Mouse (Mus musculus) kidney, postnatal 10 days (tissue): ENCODE measurements around the gene Abhd17c.
A peak's percentile ranks its signal among the peaks of the same experiment; 100 is the strongest.
"Not testable (repeated sequence)": the region's sequence is repeated elsewhere in the genome, so short reads cannot be mapped to it uniquely, and the experiment has no call there.

Experiments
- DNase-seq: peaks from one replicate; pipeline ENCODE4 v3.0.0; 2021; ENCODE audit warnings: mixed read lengths

The Abhd17c gene

DNA sequence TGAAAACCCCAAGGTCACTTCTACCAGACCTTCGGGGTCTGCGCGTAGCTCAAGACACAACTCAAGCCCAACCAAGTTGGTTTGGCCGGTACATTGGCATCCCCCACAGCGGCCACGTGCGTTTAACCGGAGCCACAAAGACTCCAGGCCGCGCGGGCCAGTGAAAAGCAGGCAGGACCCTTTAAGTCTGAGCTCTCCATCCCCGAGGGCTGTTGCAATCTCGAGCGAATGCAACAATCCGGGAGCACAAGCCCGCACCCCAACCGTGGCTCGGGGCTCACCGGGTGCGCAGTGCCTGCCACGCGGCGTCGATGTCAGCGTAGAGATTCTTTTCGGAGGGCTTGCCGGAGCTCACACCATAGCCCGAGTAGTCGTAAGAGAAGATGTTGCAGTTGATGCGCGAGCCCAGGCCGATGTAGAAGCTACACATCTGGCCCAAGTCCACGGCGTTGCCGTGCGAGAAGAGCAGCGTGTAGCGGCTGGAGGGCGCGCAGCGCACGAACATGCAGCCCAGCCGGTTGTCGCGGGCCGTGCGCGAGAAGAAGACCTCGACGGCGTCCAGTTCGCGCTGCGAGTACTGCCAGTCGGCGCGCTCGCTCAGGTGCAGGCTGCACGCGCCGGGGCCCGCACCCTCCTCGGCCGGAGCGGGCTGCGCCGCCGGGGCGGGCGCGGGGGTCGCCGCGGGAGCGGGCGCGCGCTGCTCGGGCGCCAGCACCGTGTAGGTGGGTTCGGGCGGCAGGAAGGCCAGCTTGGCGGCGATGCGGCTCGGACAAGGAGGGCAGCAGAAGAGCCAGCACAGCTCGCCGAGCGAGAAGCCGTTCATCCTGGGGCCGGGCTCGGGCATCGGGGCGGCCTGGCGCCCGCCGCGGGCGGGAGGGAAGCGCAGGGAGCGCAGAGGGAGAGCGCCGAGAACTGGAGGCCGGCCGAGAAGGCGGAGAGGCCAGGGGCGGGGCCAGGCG lies at the start of gene Abhd17c:
Gene Abhd17c, minus strand, starts transcription at position 893 of the 959 bp plus-strand sequence.
- peak; percentile 73 for DNase-seq

DNA sequence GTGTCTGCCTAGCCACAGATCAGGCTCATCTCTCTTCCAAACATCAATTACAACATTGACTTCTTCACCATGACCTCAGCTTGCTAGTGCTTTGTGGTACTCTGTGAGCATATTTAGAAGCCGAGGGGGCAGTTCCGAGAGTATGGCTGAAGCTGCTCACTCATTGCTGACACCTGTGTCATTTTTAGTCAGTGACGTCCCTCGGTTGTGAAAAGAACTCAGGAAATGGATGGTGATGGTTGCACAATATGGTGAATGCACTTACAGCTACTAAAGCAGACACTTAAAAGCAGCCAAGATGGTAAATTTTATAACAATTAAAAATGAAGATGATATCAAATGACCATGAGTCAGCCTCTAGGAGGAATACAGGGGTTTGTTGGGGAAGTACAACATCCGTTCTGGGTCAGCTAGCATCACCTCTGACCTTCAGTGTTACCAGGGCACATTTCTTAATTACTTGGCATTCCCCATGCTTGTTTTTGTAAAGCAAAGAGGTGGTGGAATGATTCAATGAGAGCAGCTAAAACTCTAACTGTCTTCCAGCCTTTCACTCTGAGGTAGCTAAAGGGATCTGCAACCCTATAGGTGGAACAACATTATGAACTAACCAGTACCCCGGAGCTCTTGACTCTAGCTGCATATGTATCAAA lies 45.6 kb upstream of the Abhd17c start:
- no peak for DNase-seq

DNA sequence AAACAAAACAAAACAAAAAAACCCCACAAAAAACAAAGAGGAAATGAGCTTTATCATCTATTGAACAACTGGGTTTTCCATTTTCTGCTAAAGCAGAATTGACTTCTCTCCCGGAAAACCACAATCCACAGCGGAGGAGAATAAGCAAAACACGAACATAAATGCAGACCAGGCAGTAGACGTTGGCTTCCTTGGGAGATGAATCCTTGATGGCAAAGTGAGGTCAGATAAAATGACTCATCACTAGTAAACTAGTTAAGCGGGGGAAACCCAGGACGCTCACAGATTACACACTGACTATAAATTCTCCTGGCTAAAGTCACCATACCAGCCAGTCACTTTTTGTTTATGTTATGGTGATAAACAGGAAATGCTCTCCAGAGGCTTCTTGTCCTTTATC lies 44.5 kb upstream of the Abhd17c start:
- DNase-seq, result no peak

DNA sequence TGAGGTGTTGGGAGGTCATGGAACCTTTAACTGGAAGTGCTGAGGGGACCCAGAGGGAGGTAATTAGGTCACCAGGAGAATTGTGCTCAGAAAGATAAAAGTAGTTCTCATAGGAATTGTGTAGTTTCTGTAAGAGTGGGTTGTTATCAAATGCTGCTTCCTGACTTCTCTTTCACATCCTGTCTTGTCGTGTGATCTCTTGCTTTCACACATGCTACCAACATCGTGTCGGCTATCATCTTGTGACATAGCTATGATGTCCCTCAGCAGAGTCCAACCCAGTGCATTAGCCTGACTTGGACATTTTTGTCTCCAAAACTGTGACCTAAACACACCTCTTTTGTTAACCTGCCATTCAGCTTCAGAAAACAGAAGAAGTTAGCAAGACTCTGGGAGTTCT lies 40.6 kb upstream of the Abhd17c start:
- DNase-seq, result no peak

DNA sequence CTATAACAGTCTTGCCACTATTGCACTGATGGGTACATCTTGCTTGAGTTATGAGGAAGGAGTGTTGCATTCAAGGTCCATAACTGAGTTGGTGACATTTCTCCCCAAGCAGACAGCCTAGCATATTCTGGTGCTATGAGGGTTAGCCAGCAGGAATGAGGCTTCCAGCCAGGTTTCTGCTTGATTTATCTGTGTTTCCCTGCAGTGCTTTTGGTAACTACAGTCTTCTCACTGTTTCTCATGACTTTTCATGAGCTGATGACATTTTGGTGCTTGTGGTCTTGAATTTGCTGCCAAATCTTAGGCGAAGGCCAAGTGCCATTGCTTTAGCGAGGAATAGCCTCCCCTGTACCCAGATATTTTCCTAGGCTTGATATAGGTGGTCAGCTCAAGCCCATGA lies 39.8 kb upstream of the Abhd17c start:
- DNase-seq, result no peak

DNA sequence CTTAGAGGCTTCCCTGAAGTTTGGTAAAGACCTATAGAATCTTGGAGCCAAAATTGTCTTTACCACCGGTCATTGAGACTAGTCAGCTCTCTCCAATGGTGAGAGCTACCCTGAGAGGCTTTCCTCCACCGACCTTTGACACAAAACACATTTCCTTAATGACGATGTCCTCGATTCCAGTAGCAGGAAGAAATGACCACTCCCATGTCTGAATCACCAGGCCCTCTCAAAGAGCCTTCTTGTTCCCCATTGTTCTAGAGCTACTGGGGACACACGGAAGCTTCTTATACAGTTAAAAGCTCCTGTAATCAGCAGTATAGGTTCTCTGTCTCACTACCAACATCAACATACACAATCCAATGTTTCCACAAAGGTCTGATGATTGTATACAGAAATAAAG lies 36.5 kb upstream of the Abhd17c start:
- no peak for DNase-seq

DNA sequence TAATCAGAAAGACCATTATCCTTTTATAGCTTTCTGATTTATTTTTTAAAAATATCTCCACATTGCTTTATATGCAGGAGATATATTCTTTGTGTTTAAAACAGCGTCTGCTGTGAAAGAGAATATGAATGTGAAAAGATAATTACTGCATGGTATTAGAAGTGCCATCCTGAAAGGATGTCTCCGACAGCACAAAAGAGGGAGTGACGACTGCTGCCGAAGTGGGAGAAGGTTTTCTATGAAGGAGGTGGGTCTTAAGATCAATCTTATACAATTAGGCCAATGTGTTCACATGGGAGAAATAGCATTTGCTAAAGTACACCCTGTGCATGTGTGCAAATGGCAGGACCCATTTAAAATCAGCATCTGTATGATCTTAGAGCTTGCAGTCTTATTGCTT lies 33.5 kb upstream of the Abhd17c start:
- DNase-seq, result no peak

DNA sequence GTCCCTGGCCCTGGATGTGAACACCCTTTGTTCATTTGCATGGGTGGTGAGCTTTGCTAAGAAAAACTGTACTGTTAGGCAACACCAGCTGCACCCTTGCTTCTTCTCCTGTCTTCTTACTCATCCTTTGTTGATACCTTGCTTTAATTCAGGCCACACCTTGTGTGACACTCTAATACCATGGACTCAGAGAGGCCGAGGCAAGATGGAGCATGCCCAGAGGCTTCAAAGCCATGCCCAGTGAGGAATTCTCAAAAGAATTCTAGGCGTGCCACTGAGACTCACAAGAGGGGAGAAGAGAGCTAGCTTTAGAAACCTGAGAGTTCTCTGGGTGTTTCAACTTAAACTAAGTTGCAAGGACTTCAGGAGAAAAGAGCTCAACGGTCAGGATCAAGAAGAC lies 33.0 kb upstream of the Abhd17c start:
- no peak for DNase-seq

DNA sequence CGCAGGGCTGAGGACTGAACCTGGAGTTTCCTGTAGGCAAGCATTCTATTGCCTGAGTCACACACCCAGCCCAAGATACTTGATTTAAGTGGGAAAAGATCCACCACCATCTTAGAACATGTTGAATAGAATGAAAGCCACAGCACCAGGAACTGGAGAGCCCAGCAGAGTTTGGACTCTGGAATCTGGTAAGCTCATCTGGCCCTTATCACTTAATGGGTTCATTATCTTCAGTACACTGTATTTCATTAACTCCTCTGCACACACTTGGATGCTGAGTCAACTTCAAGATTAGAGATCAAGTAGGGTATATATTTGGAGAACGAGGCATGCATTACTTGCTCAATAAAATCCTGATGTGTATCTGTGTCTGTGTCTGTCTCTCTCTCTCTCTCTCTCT lies 27.1 kb upstream of the Abhd17c start:
- not testable (repeated sequence) for DNase-seq

DNA sequence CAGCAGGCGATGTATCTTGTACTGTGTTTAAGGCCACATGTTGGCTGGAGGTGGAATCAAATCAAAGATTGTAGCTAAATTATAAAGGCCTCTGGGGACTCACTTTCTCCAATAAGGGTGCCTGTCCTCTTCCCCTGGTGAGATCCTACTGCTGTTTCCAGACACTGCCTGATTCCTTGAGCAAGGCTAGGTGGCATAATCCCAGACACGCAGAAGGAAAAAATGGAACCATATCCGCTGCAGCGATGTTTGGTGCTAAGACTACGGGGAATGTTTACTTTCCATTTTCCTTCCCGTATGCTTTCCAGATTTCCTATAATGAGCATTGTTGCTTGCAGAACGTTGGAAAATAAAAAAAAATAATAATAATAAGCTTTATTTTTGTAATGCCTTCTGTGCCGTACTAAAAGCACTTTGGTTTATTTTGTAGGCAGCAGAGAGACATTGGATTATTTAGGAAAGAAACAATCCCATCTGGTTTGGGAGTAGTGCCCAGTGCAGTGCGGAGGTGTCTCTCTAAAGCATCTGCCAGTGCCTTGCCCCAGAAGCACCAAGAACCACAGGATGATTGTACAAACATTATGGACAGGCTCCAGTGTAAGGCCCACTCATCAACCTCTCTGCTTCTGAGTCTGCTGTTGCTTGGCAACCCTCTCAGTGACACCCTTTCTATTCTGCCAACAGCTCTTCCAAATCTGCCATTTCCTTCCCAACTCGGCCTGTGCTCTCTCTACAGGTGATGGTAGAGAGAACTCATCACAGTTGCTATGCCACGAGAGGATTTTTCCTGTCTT lies 23.2 kb upstream of the Abhd17c start:
- no peak for DNase-seq

DNA sequence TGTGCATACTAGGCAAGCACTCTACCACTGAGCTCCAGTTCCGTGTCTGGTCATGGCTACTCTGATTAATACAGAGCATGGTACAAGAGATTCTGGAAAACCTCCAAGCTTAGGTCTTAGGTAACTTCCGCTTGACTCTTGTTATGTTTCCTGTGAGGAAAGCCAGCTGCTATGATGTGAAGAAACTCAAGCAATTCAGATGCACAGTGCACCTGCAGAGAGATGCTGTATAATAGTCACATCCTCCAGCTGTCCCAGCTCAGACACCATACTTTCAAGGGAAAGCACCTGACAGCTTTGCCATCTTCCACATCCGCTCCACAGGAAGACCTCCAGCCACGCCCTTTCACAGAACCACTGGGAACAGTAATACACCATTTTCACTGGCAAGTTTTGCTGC lies 21.7 kb upstream of the Abhd17c start:
- no peak for DNase-seq

DNA sequence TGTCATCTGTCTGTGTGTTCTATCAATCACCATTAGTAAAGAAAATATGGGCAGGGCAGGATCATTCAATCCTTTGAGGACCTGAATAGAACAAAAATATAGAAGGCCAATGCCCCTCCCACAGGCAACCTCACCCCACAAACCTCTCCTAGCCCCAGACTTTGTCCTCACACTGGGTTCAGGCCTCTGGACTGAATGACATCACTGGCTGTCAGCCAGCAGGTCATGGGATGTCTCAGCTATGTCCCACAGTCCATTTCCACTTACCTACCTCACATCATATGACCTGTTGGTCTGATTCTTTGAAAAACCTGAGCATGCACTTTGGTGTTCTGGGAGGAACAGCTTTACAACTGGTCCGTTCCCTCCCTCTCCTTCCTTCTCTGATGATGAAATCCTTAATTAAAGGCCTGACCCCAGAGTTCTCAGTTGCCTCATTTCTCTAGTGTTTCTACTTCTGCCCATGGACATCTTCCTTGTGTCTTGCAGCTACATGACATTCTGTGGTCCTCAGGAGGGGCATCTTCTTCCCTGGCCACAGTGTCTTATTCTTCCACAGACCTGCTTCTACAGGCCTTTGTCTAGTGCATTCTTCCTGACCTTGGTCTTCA lies 19.6 kb upstream of the Abhd17c start:
- peak; percentile 86 for DNase-seq

DNA sequence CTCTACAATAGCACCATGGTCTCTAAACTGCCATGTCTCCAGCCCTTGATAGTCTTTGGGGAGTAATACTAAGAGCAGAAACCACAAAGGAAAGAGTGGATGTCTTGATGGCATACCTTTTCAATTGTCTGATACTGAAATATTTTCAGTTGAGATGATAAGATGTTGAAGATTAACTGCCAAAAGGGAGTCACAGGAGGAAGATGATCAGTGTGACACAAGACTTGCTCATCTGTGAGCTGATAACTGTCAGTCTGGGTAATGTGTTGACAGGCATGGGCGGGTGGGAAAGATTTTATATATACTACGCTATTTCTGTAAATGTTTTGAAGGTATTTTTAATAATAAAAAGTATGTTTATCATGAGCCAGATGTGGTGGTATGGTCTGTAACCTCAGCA lies 16.7 kb upstream of the Abhd17c start:
- DNase-seq, result no peak

DNA sequence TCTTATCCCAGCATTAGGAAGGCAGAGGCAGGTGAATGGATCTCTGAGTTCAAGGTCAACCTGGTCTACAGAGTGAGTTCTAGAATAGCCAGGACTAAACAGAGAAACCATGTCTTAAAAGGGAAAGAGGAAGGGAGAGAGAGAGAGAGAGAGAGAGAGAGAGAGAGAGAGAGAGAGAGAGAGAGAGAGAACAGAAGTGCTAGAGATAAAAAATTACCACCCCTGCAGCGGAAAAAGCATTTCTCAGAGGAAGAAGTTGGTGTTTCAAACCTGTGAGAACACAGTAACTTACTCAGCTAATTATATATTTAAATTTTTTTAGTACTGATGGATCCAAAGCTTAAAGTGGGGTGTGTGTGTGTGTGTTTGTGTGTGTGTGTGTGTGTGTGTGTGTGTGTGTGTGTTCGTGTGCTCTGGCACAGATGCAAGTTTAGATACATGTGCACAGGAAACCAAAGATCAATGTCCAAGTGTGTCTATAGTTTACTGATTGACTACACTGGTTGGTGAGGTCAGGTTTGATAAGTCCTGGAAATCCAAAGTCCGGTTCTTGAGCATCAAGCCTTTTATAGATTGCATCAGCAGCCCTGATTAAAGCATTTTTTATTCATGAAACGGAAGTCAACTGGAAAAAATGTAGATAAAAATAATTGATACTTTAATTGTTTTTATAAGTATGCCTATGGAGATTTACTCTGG lies 15.2 kb upstream of the Abhd17c start:
- no peak for DNase-seq

DNA sequence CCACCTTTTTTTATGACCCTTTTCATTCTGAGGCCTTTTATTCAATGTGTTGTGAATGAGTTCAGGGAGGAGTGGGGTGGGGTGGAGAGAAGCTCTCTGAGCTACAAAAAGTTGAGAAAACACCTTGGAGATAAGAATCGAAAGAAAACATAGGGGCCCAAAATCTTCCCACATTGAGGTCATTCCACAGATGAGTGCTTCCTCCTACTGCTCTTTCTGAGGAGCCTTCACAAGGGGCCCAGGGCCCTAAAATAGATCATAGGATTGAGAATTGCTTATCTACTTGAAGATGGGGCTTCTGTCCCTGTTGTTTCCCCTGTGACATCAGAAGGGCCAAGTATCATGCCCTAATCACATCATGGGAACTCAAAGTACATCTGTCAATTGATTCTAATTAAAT lies 14.3 kb upstream of the Abhd17c start:
- DNase-seq, result no peak

DNA sequence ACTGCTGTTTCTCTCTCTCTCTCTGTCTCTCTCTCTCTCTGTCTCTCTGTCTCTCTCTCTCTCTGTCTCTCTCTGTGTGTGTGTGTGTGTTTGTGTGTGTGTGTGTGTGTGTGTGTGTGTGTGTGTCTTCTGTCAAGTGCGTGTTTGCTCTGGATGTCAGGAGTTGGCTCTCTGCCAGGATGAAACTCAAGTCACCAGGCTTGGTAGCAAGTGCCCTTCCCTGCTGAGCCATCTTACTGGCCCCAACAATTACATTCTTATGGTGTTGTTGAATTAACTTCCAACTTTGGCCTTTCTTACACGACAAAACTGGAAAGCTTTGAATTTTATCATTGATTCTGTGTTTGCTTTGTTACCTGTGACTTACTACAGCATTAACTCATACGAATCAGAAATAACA lies 13.6 kb upstream of the Abhd17c start:
- no peak for DNase-seq

DNA sequence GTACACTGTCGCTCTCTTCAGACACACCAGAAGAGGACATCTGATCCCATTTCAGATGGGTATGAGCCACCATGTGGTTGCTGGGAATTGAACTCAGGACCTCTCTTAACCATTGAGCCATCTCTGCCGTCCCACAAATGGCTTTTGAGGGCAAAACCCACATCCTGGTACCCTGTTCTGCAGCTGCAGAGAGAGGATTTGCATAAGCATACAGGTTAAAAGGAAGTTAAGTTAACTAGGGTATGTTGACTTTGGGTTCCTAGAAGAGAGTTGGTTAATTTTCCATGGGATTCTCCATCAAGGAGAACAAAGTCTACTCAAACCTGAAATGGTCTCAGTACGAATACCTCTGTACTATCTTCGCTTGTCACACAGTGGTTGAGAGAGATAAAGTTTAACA lies 13.2 kb upstream of the Abhd17c start:
- no peak for DNase-seq

DNA sequence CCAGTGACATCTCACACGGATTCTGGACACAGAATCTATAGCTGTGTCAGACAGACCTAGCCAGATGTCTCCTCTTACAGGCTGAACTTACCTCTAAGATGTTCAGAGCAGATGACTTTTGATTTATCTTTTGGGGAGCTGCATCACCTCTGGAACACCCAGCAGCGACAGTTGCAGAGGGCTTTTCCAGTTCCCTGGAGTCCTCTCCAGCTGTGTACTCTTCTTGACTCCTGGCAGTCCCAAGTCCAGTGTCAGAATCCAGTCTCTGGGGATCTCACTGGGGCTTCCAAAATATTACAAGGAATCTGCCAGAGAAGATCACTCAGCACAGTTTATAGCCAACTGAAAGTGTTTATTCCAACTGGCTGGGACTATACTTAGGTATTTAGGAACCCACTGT lies 12.7 kb upstream of the Abhd17c start:
- DNase-seq, result no peak

DNA sequence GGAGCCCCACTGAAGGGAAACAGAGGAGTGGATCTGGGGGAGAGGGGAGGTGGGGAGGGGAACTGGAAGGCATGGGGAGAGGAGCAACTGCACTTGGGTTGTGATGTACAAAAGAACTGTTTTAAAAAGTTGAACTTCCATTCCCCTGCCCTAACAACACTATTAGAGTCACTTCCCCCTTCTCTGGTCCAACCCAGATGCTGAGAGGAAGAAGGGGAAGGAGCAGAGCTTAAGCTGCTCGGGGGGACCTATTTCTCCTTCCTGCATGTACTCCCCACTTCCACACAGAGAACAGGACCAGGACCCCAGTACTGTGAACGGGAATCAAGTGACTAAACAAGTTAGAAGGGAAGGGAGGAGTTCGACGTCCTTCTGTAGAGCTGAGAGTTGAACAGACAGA lies 11.9 kb upstream of the Abhd17c start:
- no peak for DNase-seq

DNA sequence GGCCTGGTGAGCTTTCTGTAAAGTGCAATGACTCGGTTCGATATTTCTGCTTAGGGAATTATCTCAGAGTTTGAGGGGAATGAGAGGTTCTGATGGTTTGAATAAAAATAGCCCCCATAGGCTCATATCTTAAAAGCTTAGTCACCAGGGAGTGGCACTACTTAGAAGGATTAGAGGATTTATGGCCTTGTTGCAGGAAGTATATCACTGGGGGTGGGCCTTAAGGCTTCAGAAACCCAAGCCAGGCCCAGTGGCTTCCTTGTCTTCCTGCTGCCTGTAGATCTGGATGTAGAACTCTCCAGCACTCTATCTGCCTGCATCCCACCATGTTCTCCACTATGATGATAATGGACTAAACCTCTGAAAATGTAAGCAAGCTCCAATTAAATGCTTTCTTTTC lies 7.7 kb upstream of the Abhd17c start:
- DNase-seq, result no peak

DNA sequence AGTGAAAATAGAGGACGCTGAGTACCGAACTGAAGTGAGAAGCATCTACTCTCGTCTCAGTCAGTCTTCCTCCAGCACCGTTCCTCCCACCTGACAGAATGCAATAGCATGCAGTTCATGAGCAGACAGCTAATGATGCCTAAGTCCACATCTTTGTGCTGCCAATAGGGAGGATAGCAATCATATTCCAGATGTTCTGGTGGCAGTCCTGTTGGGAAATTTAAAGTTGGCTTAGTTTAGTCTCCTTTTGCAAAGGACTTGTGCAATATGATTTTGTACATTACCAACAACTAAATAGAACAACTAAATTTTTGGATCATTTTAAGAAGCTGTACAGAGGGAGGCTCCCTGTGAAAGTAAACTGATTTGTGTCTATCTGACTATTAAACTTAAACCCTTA lies 2.1 kb upstream of the Abhd17c start:
- no peak for DNase-seq

DNA sequence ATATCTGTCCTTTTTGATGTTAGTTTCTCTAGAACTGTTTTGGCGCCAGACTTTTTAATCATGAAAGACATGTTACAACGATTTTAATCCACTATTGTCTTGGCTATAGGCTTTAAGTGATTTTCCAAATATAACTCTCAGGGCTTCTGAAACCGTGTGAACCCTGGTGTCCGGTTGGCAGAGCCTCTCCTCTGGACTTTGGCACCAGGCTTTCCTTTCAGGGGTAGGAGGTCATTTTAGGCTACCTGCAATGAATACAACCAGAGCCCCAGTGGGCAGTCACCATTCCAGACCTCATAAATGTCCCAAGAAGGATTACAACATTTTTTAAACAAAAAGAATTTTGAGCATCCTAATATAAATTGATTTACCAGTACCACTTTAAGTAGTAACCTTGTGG lies 1.1 kb upstream of the Abhd17c start:
- DNase-seq, result no peak

DNA sequence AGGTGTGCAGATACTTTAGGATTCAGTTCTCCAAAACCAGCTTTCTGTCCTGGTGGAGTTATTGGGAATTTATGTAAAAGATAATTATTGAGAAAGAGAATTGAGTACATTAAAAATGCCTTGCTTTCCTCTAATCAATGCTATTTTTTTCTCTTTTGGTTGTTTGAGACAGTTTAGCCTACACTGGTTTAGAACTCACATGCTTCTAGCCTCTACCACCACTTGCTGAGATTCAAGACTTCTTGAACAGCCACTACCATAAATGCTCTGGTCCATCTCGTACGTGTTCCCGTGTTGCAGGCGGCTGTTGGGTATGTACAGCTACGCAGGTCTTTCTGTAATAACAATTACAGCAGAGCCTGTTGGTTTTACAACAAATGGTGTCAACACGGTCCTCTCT lies 681 bp upstream of the Abhd17c start:
- no peak for DNase-seq
